Mouse (Mus musculus) forebrain, embryonic 10.5 days (tissue): ENCODE measurements around the gene Dhrs3. TPM values are rescaled to one million over a fixed set of nuclear protein-coding genes. Genes with fewer than 3 reads are reported as not detected.

Experiments used
- DNase-seq: peaks from one replicate; pipeline ENCODE4 v3.0.0-alpha.2; 2017; ENCODE audit warnings: low spot score; ENCODE audit errors: extremely low spot score
- H3K27ac ChIP-seq: fragments of 300-500 bp; sonication (generic); 2 replicates; pipeline ENCODE4 v1.5.1; 2016; ENCODE audit warnings: mild to moderate bottlenecking
- H3K27me3 ChIP-seq: fragments of 300-500 bp; sonication (generic); 2 replicates; pipeline ENCODE4 v1.6.1; 2016; ENCODE audit warnings: mild to moderate bottlenecking; ENCODE audit not compliant: poor library complexity, severe bottlenecking
- H3K36me3 ChIP-seq: fragments of 300-500 bp; sonication (generic); replicated peaks from 2 replicates; pipeline ENCODE4 v1.6.1; 2016; ENCODE audit warnings: mild to moderate bottlenecking, moderate library complexity
- H3K4me1 ChIP-seq: fragments of 300-500 bp; sonication (generic); 2 replicates; pipeline ENCODE4 v1.6.1; 2016
- H3K4me3 ChIP-seq: fragments of 300-500 bp; sonication (generic); 2 replicates; pipeline ENCODE4 v1.5.1; 2016; ENCODE audit warnings: mild to moderate bottlenecking, moderate library complexity
- H3K9me3 ChIP-seq: fragments of 300-500 bp; sonication (generic); 2 replicates; pipeline ENCODE4 v1.6.1; 2016; ENCODE audit warnings: mild to moderate bottlenecking, moderate library complexity
- WGBS: fragments of 180-500 bp; shearing (Covaris S2); methylation state at CpG from one replicate; pipeline ENCODE4 v1.1.7; 2016; 5-methylcytosine and 5-hydroxymethylcytosine counted together
- polyA plus RNA-seq: library from polyadenylated mRNA; unstranded; fragments of >200 nt; fragmentation: Nextera tagmentation; extraction: Ambion mirVana; gene quantifications from 2 replicates; pipeline ENCODE4 v1.2.1, GENCODE M21; 2016

Gene Dhrs3
- polyA plus RNA-seq, 1 experiment from 2014 or later = 12.2 TPM

DNA sequence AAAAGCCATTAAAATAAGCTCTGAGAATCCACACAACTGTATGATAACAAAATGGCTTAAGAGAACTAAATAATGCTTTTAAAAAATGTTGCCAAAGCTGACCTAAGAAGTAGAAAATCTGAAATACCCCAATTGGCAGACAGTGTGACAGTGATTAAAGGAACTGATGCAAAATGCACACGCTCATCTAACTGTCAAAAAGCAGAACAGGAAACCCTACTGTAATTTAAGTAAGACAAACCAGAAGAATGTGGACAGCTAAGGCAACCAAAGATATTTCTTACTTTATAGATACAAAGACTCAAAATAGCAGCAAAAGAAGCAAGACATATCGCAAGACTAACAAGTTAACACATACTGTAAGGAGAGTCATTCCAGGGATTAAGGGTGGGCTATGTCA lies 78.4 kb downstream of the Dhrs3 start:
- Histone ChIP-seq H3K4me1 (peaks cover 11% of the 10 kb centered on the region), H3K27ac (no peak overlapping the region), H3K36me3 (no peaks in the 10 kb centered on the region), H3K4me3 (no peak overlapping the region), H3K9me3 (no peaks in the 10 kb centered on the region), H3K27me3 (no peaks in the 10 kb centered on the region)
- DNase-seq = no peak
- 98% methylated on average over 2 of the region's 2 CpGs for WGBS

DNA sequence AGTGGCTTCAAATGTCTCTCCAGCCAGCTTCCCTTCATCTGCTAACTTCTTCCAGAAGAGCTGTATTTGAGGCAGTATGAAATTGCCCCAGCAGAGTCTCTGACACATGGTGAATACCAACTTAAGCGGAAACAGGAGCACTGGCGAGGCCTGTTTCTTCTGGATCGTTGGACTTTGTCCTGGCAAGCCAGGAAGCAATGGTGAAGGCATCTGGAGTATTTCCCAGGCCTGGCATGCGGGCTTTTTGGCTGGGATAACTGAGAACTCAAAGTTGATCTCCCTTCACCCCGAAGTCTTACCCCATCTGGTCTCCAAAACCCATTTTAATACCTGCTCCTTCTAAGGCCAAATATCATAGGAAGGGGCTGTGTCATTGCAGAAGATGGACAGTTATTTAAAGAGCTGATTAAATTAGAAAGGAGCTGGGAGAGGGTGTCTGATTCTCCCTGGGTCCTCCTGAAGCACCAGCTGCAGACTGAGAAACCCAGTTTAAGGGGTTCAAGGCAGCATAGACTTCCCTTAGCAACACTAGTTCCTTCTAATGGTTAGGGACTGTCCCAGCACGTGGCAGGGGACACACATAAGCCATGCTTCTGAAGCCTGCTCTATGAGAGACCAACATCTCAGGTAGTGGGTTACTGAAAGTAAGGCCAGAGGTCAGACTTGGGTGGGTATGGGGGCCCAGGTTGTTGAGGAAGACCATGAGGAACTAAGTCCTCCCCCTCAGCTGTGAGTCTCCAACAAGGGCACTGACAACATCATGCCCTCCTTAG lies 80.5 kb downstream of the Dhrs3 start:
- WGBS = 88% methylated on average over 6 of the region's 6 CpGs
- H3K4me1 ChIP-seq = peaks cover 11% of the 10 kb centered on the region
- DNase-seq = no peak
- H3K27ac ChIP-seq = no peak overlapping the region
- no peaks in the 10 kb centered on the region for H3K27me3 ChIP-seq
- no peaks in the 10 kb centered on the region for H3K36me3 ChIP-seq
- no peak overlapping the region for H3K4me3 ChIP-seq
- H3K9me3 ChIP-seq = no peaks in the 10 kb centered on the region

DNA sequence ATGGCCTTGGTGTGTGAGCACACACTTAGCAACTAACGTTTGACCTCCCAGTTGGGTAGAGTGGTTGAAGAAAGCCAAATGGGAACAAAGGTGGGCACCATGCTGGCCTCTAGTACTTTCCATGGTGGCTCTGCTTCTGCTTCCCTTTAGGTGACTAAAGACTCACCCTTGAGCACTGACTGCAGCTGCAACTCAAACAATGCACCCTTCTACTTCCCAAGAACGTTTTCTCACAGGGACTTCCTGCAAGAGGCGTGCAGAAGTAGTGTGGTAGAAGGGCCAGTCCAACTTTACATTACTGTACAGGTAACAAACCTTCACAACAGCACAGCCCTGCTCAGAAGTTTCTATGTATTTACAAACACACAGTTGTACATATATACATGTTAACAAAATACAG lies 81.8 kb downstream of the Dhrs3 start:
- WGBS = 87% methylated on average over 3 of the region's 3 CpGs
- H3K9me3 ChIP-seq = no peaks in the 10 kb centered on the region

DNA sequence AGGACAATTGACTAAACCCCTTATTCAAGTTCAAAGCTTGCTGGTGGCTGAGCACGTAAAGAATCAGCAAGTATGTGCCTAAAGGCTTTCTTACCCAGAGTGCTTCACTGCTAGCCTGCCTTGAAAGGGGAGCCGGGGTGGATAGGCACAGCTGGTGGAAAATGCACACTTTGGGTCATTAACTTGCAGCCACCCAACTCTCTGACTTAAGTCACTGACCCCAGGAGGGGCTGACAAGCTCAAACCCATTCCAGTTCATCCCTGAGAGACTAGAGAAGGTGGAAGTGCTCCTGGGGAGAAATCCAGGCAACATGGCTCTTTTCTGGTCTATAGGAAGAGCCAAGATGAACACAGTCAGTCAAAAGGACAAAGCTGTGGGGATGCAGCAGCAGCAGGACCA lies 82.9 kb downstream of the Dhrs3 start:
- DNase-seq = no peak
- Histone ChIP-seq H3K4me1 (peaks cover 16% of the 10 kb centered on the region), H3K27me3 (no peaks in the 10 kb centered on the region), H3K36me3 (no peaks in the 10 kb centered on the region), H3K9me3 (no peaks in the 10 kb centered on the region), H3K27ac (0 out of 2 replicates have a peak overlapping the region, but pooled peaks have one; percentile 40), H3K4me3 (no peak overlapping the region)
- 47% methylated on average over 2 of the region's 2 CpGs for WGBS

More for the DNA sequence above, 81.8 kb downstream of the Dhrs3 start:
- Histone ChIP-seq H3K27me3 (no peaks in the 10 kb centered on the region), H3K4me1 (peaks cover 11% of the 10 kb centered on the region), H3K27ac (no peak overlapping the region), H3K36me3 (no peaks in the 10 kb centered on the region), H3K4me3 (no peak overlapping the region)
- DNase-seq = no peak

DNA sequence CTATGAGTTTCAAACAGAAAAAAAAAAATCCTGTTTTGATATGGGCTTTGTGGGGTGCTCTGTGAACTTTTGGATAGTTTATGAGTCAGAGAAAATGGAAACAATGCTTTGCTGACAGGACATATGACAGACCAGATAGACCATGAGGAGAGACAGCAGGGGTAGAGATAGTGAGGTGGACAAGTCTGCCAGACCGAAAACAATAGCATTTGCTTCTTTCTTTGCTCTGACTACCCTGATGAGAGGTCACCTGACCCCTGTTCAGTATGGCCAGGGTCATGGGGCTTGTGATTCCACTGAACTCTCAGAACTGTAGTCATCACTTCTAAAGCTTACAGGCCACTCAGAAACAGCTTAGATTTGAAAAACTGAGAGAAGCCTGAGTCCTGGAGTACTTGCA lies 84.4 kb downstream of the Dhrs3 start:
- no peak for DNase-seq
- WGBS = 85% methylated on average over 1 of the region's 1 CpGs
- no peaks in the 10 kb centered on the region for H3K9me3 ChIP-seq
- H3K4me1 ChIP-seq = peaks cover 23% of the 10 kb centered on the region
- H3K27ac ChIP-seq = no peak overlapping the region
- no peaks in the 10 kb centered on the region for H3K36me3 ChIP-seq
- H3K4me3 ChIP-seq = no peak overlapping the region
- H3K27me3 ChIP-seq = no peaks in the 10 kb centered on the region

Other genes with a start within 250 kb of the Dhrs3 start
- not detected in 2 replicates for gene Gm436, start 206.5 kb upstream of the Dhrs3 start, polyA plus RNA-seq
- gene Gm13178, start 171.4 kb upstream of the Dhrs3 start, polyA plus RNA-seq = not detected in 2 replicates
- not detected in 2 replicates for gene Gm438, start 106.2 kb upstream of the Dhrs3 start, polyA plus RNA-seq